Mouse (Mus musculus): ENCODE data around the gene Zfy1.
"Not testable (repeated sequence)": the region's sequence is repeated elsewhere in the genome, so short reads cannot be mapped to it uniquely, and the experiment has no call there.

The Zfy1 gene

DNA sequence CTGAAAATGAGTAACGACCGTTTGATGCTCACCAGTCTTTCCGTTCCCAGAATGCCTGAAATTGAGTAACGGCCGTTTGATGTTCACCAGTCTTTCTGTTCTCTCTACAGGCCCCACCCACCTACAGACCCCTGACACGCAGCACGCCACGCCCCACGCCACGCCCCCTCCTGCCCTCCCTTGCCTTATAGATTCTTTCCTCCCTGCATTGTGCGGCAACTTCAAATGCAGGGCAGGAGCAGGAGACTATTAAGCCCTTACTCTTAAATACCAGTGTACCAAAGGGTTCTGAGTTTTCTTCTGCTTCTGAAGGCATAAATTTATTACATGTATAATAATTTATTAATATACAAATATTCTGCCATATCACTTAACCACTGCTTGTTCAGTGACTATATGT, at the start of gene Zfy1:
Gene Zfy1, minus strand, starts transcription at position 101 of the 400 bp plus-strand sequence.
- in situ Hi-C loops (cut with MboI, MseI), result not testable (repeated sequence)

DNA sequence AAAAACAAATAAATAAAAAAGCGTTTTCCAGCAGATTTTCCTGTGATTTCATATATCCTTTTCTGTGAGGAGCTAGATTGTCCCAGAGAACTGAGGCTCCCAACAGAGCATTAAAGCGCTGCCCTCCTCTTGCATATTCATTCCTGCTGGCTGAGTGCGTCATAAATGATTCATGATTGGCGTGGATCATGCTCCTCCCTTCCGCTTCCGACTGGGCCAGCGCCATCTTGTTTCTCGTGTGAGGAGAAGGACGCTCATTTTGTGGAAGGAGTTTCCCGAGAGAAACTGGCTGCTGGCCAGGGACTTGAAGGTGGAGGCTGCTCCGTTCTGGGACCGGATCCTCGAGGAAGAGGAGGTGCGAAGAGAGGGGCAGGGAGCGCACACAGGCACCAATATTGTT, 21.2 kb upstream of the Zfy1 start, which contains the start of gene Uba1y:
Gene Uba1y, plus strand, starts transcription at position 254 of the 400 bp plus-strand sequence.
- in situ Hi-C loops (cut with MboI, MseI), result no loop called here

DNA sequence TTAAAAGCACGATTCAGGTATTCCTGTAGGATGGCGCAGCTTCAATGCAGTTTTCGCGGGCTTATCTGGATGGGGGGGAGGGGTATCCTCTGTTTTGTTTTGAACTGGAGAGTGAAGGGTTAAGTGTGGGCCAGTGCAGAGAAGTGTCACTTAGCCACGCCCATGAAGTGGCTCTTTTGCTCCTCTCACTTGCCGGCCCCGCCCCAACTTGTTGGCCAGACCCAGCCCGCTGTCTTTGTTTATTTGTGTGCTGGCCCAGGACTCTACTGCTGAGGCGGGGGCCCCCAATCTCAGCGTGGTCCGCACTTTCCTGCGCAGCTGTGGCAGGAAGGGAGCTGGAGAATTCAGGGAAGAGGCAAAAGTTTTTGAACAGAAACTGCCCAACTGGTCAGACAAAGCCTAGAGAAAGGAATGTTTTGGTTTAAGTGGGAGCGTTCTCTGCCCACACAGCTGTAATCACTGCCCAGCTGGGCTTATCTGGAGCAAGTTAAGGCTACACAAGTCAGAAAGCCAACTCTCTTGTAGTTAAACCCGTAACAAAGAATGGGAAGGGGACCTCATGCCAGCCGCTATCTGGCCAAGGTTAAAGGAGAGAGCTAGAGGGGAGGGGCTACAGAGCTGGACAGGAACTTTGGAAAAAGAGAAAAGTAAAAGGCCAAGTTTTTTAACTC, 11.9 kb upstream of the Zfy1 start:
- in situ Hi-C loops (cut with MboI, MseI), result no loop called here
